Comparison of ENCODE assay signal across 21 mouse cellular contexts in genomic region chr4:115994662-115995375, GRCm38 (mm10). TPM values are rescaled to one million over a fixed set of nuclear protein-coding genes. Genes with fewer than 3 reads are reported as not detected.
A peak's percentile ranks its signal among the peaks of the same experiment; 100 is the strongest.
DNase-seq lines count a peak whose midpoint lies in the region; ATAC-seq and TF ChIP-seq lines count a peak whose summit lies in the region.
"Had no signal": no experiment of that assay in that cellular context is flagged by ENCODE, and none has a peak within 500 bp of the region (broad histone marks: within the 10 kb centered on the region; RNA-seq: fewer than 3 reads in every experiment).

No protein-coding gene starts in this region.

- H3K27ac ChIP-seq in midbrain, embryonic 11.5 days (ENCODE audit: low read depth, low read length), result no peak overlapping the region
- H3K27ac ChIP-seq in midbrain, embryonic 10.5 days (replicated peaks), result no peak overlapping the region
- H3K27ac ChIP-seq in hindbrain, embryonic 13.5 days, result 0 out of 2 replicates have a peak overlapping the region, but pooled peaks have one; percentile 48
- no peak overlapping the region for H3K27ac ChIP-seq in midbrain, embryonic 13.5 days
- no peak overlapping the region for H3K27ac ChIP-seq in neural tube, embryonic 15.5 days (replicated peaks)
- H3K27ac ChIP-seq in liver, postnatal 0 days (ENCODE audit: low read depth), result no peak overlapping the region
- H3K27ac ChIP-seq: embryonic facial prominence, embryonic 10.5 days; gastrocnemius, adult 2 months; heart, embryonic 13.5 days; limb, embryonic 12.5 days; liver, embryonic 13.5 days had no signal

- WGBS in midbrain, embryonic 11.5 days, result 88% methylated on average over 16 of the region's 16 CpGs
- WGBS in midbrain, embryonic 10.5 days, result 91% methylated on average over 16 of the region's 16 CpGs
- 72% methylated on average over 16 of the region's 16 CpGs for WGBS in hindbrain, embryonic 13.5 days
- 90% methylated on average over 16 of the region's 16 CpGs for WGBS in midbrain, embryonic 13.5 days
- WGBS in neural tube, embryonic 15.5 days, result 77% methylated on average over 16 of the region's 16 CpGs
- WGBS in liver, postnatal 0 days (ENCODE audit: insufficient replicate concordance), result 77% methylated on average over 16 of the region's 16 CpGs

- no peaks in the 10 kb centered on the region for H3K4me1 ChIP-seq in midbrain, embryonic 11.5 days (ENCODE audit: control insufficient read depth, insufficient read depth, low read length)
- H3K4me1 ChIP-seq in midbrain, embryonic 10.5 days, result no peaks in the 10 kb centered on the region
- H3K4me1 ChIP-seq in hindbrain, embryonic 13.5 days (replicated peaks), result peaks cover 4% of the 10 kb centered on the region
- H3K4me1 ChIP-seq in midbrain, embryonic 13.5 days (replicated peaks), result no peaks in the 10 kb centered on the region
- H3K4me1 ChIP-seq in neural tube, embryonic 15.5 days, result no peaks in the 10 kb centered on the region
- no peaks in the 10 kb centered on the region for H3K4me1 ChIP-seq in liver, postnatal 0 days (ENCODE audit: insufficient read depth)
- H3K4me1 ChIP-seq: embryonic facial prominence, embryonic 10.5 days; heart, embryonic 13.5 days; limb, embryonic 12.5 days; liver, embryonic 13.5 days had no signal

- no peak for TF ChIP-seq CTCF in liver, postnatal 0 days (IDR thresholded peaks at IDR 0.05; ENCODE audit: low read depth)

- no peak overlapping the region for H3K9ac ChIP-seq in midbrain, embryonic 11.5 days (ENCODE audit: low read length)
- no peak overlapping the region for H3K9ac ChIP-seq in hindbrain, embryonic 13.5 days
- H3K9ac ChIP-seq in midbrain, embryonic 13.5 days (replicated peaks), result no peak overlapping the region
- no peak overlapping the region for H3K9ac ChIP-seq in neural tube, embryonic 15.5 days (replicated peaks)
- no peak overlapping the region for H3K9ac ChIP-seq in liver, postnatal 0 days (replicated peaks)
- H3K9ac ChIP-seq: heart, embryonic 13.5 days; limb, embryonic 12.5 days; liver, embryonic 13.5 days had no signal

- no peak for TF ChIP-seq EP300 in liver, postnatal 0 days (IDR thresholded peaks at IDR 0.05; ENCODE audit: low read depth)

- no peaks in the 10 kb centered on the region for H3K9me3 ChIP-seq in midbrain, embryonic 11.5 days (ENCODE audit: control insufficient read depth, low read length)
- peaks cover 5% of the 10 kb centered on the region; the same call in 1 of the 2 replicates for H3K9me3 ChIP-seq in midbrain, embryonic 10.5 days (replicated peaks)
- H3K9me3 ChIP-seq in hindbrain, embryonic 13.5 days, result no peaks in the 10 kb centered on the region; the same call in 1 of the 2 replicates
- H3K9me3 ChIP-seq in midbrain, embryonic 13.5 days, result no peaks in the 10 kb centered on the region
- no peaks in the 10 kb centered on the region; the same call in 1 of the 2 replicates for H3K9me3 ChIP-seq in neural tube, embryonic 15.5 days (replicated peaks)
- H3K9me3 ChIP-seq in liver, postnatal 0 days (ENCODE audit: low read length), result no peaks in the 10 kb centered on the region; the same call in 1 of the 2 replicates
- H3K9me3 ChIP-seq: heart, embryonic 13.5 days; liver, embryonic 13.5 days had no signal

- H3K27me3 ChIP-seq in midbrain, embryonic 11.5 days (ENCODE audit: control insufficient read depth, insufficient read depth, low read length), result no peaks in the 10 kb centered on the region
- no peaks in the 10 kb centered on the region for H3K27me3 ChIP-seq in midbrain, embryonic 10.5 days (ENCODE audit: low read depth, poor library complexity, severe bottlenecking)
- H3K27me3 ChIP-seq in hindbrain, embryonic 13.5 days, result peaks cover 28% of the 10 kb centered on the region
- H3K27me3 ChIP-seq in midbrain, embryonic 13.5 days, result no peaks in the 10 kb centered on the region
- H3K27me3 ChIP-seq in neural tube, embryonic 15.5 days (replicated peaks), result no peaks in the 10 kb centered on the region; the same call in 1 of the 2 replicates
- no peaks in the 10 kb centered on the region for H3K27me3 ChIP-seq in liver, postnatal 0 days (ENCODE audit: insufficient read depth, low read length)
- H3K27me3 ChIP-seq: CH12.LX; liver, embryonic 13.5 days had no signal

- no peak for DNase-seq in midbrain, embryonic 11.5 days (ENCODE audit: low spot score, missing footprints)
- DNase-seq in midbrain, embryonic 10.5 days (ENCODE audit: low spot score), result no peak
- no peak for DNase-seq in liver, postnatal 0 days
- no peak for DNase-seq in adrenal gland, postnatal 25 days
- DNase-seq: cerebellum, adult 2 months; gastrocnemius, adult 2 months; heart, adult 18-20 months; liver, embryonic 13.5 days; right cerebral cortex, adult 18-20 months; thymus, postnatal 36 days had no signal

- ATAC-seq in midbrain, embryonic 11.5 days (ENCODE audit: low FRiP score), result peak; percentile 46
- ATAC-seq in hindbrain, embryonic 13.5 days (ENCODE audit: low FRiP score), result peak; percentile 78
- ATAC-seq in midbrain, embryonic 13.5 days, result peak; percentile 55
- ATAC-seq in neural tube, embryonic 15.5 days (ENCODE audit: low FRiP score), result peak; percentile 70; the same call in 1 of the 2 replicates
- ATAC-seq in liver, postnatal 0 days, result no peak

- H3K36me3 ChIP-seq in midbrain, embryonic 11.5 days (ENCODE audit: control insufficient read depth, insufficient read depth, low read length), result no peaks in the 10 kb centered on the region
- no peaks in the 10 kb centered on the region for H3K36me3 ChIP-seq in midbrain, embryonic 10.5 days
- H3K36me3 ChIP-seq in hindbrain, embryonic 13.5 days, result peaks cover 8% of the 10 kb centered on the region; the same call in 1 of the 2 replicates
- no peaks in the 10 kb centered on the region for H3K36me3 ChIP-seq in midbrain, embryonic 13.5 days
- H3K36me3 ChIP-seq in neural tube, embryonic 15.5 days, result no peaks in the 10 kb centered on the region
- H3K36me3 ChIP-seq in liver, postnatal 0 days (replicated peaks; ENCODE audit: insufficient read depth, low read length), result peaks cover 7% of the 10 kb centered on the region; the same call in 1 of the 2 replicates
- H3K36me3 ChIP-seq: embryonic facial prominence, embryonic 10.5 days; heart, embryonic 13.5 days; limb, embryonic 12.5 days had no signal

- H3K4me2 ChIP-seq in midbrain, embryonic 11.5 days, result no peak overlapping the region
- H3K4me2 ChIP-seq in hindbrain, embryonic 13.5 days, result no peak overlapping the region
- no peak overlapping the region for H3K4me2 ChIP-seq in midbrain, embryonic 13.5 days (replicated peaks)
- no peak overlapping the region for H3K4me2 ChIP-seq in neural tube, embryonic 15.5 days
- H3K4me2 ChIP-seq in liver, postnatal 0 days (ENCODE audit: low read depth, low read length), result no peak overlapping the region
- H3K4me2 ChIP-seq: heart, embryonic 13.5 days; limb, embryonic 12.5 days; liver, embryonic 13.5 days had no signal

- H3K4me3 ChIP-seq in midbrain, embryonic 11.5 days (ENCODE audit: low read depth, low read length), result no peak overlapping the region
- H3K4me3 ChIP-seq in midbrain, embryonic 10.5 days, result no peak overlapping the region
- no peak overlapping the region for H3K4me3 ChIP-seq in hindbrain, embryonic 13.5 days
- H3K4me3 ChIP-seq in midbrain, embryonic 13.5 days (replicated peaks), result no peak overlapping the region
- no peak overlapping the region for H3K4me3 ChIP-seq in neural tube, embryonic 15.5 days (replicated peaks)
- H3K4me3 ChIP-seq in liver, postnatal 0 days (ENCODE audit: low read depth, low read length), result no peak overlapping the region
- H3K4me3 ChIP-seq: embryonic facial prominence, embryonic 10.5 days; gastrocnemius, adult 2 months; heart, embryonic 13.5 days; limb, embryonic 12.5 days; liver, embryonic 13.5 days had no signal

RNA-seq across cellular contexts. Expression of gene Faah, which starts 22.9 kb away (rescaled TPM):
- polyA plus RNA-seq in midbrain, embryonic 11.5 days (2014; fragmentation: Nextera tagmentation; extraction: Ambion mirVana), result 1.8 TPM in 2 replicates
- 1.4 and 2.7 TPM in 2 replicates for polyA plus RNA-seq in midbrain, embryonic 10.5 days (2016; fragmentation: Nextera tagmentation; extraction: Ambion mirVana)
- polyA plus RNA-seq in hindbrain, embryonic 13.5 days (2015; fragmentation: Nextera tagmentation; extraction: Ambion mirVana), result 13.0 and 13.3 TPM in 2 replicates
- polyA plus RNA-seq in midbrain, embryonic 13.5 days (2015; fragmentation: Nextera tagmentation; extraction: Ambion mirVana), result 9.5 and 11.3 TPM in 2 replicates
- polyA plus RNA-seq in neural tube, embryonic 15.5 days (2015; fragmentation: Nextera tagmentation; extraction: Ambion mirVana), result 18.9 and 22.8 TPM in 2 replicates
- 31.4 and 34.2 TPM in 2 replicates for polyA plus RNA-seq in liver, postnatal 0 days (2015; fragmentation: Nextera tagmentation; extraction: Ambion mirVana)
- 3.6 and 4.2 TPM in 2 replicates for total RNA-seq in adrenal gland, postnatal 25 days (2021)

RNA-seq across cellular contexts. Expression of gene Dmbx1, which starts 55.1 kb away (rescaled TPM):
- 15.1 and 15.9 TPM in 2 replicates for polyA plus RNA-seq in midbrain, embryonic 11.5 days (2014; fragmentation: Nextera tagmentation; extraction: Ambion mirVana)
- polyA plus RNA-seq in midbrain, embryonic 10.5 days (2016; fragmentation: Nextera tagmentation; extraction: Ambion mirVana), result 38.5 and 39.4 TPM in 2 replicates
- polyA plus RNA-seq in hindbrain, embryonic 13.5 days (2015; fragmentation: Nextera tagmentation; extraction: Ambion mirVana), result 12.7 and 14.3 TPM in 2 replicates
- 10.9 and 11.7 TPM in 2 replicates for polyA plus RNA-seq in midbrain, embryonic 13.5 days (2015; fragmentation: Nextera tagmentation; extraction: Ambion mirVana)
- polyA plus RNA-seq in neural tube, embryonic 15.5 days (2015; fragmentation: Nextera tagmentation; extraction: Ambion mirVana), result 1.2 and 2.1 TPM in 2 replicates
- polyA plus RNA-seq in liver, postnatal 0 days (2015; fragmentation: Nextera tagmentation; extraction: Ambion mirVana), result not detected in 2 replicates
- not detected in 2 replicates for total RNA-seq in adrenal gland, postnatal 25 days (2021)
- total RNA-seq: adrenal gland, adult 18-20 months; CH12.LX; gastrocnemius, adult 2 months; heart, adult 18-20 months; heart, postnatal 25 days had no signal
- polyA plus RNA-seq: heart, embryonic 13.5 days; kidney, embryonic 16.5 days; large intestine, adult 2 months; liver, embryonic 13.5 days had no signal

RNA-seq across cellular contexts. Expression of gene Nsun4, which starts 58.9 kb away (rescaled TPM):
- polyA plus RNA-seq in midbrain, embryonic 11.5 days (2014; fragmentation: Nextera tagmentation; extraction: Ambion mirVana), result 22.2 and 24.7 TPM in 2 replicates
- 20.4 and 21.2 TPM in 2 replicates for polyA plus RNA-seq in midbrain, embryonic 10.5 days (2016; fragmentation: Nextera tagmentation; extraction: Ambion mirVana)
- polyA plus RNA-seq in hindbrain, embryonic 13.5 days (2015; fragmentation: Nextera tagmentation; extraction: Ambion mirVana), result 13.8 and 15.7 TPM in 2 replicates
- polyA plus RNA-seq in midbrain, embryonic 13.5 days (2015; fragmentation: Nextera tagmentation; extraction: Ambion mirVana), result 17.5 and 17.9 TPM in 2 replicates
- 13.1 and 13.5 TPM in 2 replicates for polyA plus RNA-seq in neural tube, embryonic 15.5 days (2015; fragmentation: Nextera tagmentation; extraction: Ambion mirVana)
- polyA plus RNA-seq in liver, postnatal 0 days (2015; fragmentation: Nextera tagmentation; extraction: Ambion mirVana), result 8.4 and 8.7 TPM in 2 replicates
- total RNA-seq in adrenal gland, postnatal 25 days (2021), result 29.0 and 29.3 TPM in 2 replicates
